Mouse (Mus musculus) lung, postnatal 0 days (tissue): ENCODE results near the gene Cxxc4. TPM values are rescaled to one million over a fixed set of nuclear protein-coding genes. Genes with fewer than 3 reads are reported as not detected.
A peak's percentile ranks its signal among the peaks of the same experiment; 100 is the strongest.

Source experiments
- ATAC-seq: fragments of 200-750 bp; cut with Nextera tagmentation; 2 replicates; pipeline ENCODE4 v1.8.0; 2017; ENCODE audit warnings: moderate library complexity
- DNase-seq: peaks from one replicate; pipeline ENCODE4 v3.0.0-alpha.2; 2016; ENCODE audit warnings: low spot score
- H3K27ac ChIP-seq: fragments of 300-500 bp; sonication (generic); 2 replicates; pipeline ENCODE4 v1.5.1; 2014; ENCODE audit warnings: antibody characterized with exemption, mild to moderate bottlenecking, low read length, mixed read lengths
- H3K27me3 ChIP-seq: fragments of 300-500 bp; sonication (generic); replicated peaks from 2 replicates; pipeline ENCODE4 v1.6.1; 2014; ENCODE audit warnings: low read length, mixed read lengths; ENCODE audit not compliant: insufficient read depth
- H3K36me3 ChIP-seq: fragments of 300-500 bp; sonication (generic); 2 replicates; pipeline ENCODE4 v1.6.1; 2014; ENCODE audit warnings: low read length, mixed read lengths; ENCODE audit not compliant: insufficient read depth
- H3K4me1 ChIP-seq: fragments of 300-500 bp; sonication (generic); 2 replicates; pipeline ENCODE4 v1.6.1; 2014; ENCODE audit warnings: antibody characterized with exemption, low read depth, low read length, mixed read lengths; ENCODE audit not compliant: insufficient read depth
- H3K4me2 ChIP-seq: fragments of 300-500 bp; sonication (generic); replicated peaks from 2 replicates; pipeline ENCODE4 v1.6.1; 2014; ENCODE audit warnings: low read depth, mild to moderate bottlenecking, low read length, moderate library complexity, mixed read lengths
- H3K4me3 ChIP-seq: fragments of 300-500 bp; sonication (generic); 2 replicates; pipeline ENCODE4 v1.5.1; 2014; ENCODE audit warnings: low read depth, low read length
- H3K9ac ChIP-seq: fragments of 300-500 bp; sonication (generic); replicated peaks from 2 replicates; pipeline ENCODE4 v1.6.1; 2014; ENCODE audit warnings: low read depth, mild to moderate bottlenecking
- H3K9me3 ChIP-seq: fragments of 300-500 bp; sonication (generic); 2 replicates; pipeline ENCODE4 v1.6.1; 2016; ENCODE audit warnings: low read length, mixed read lengths
- CTCF ChIP-seq: IDR thresholded peaks from 2 replicates; pipeline ENCODE4 v1.5.1; 2016; ENCODE audit warnings: antibody characterized with exemption, mild to moderate bottlenecking
- EP300 ChIP-seq: IDR thresholded peaks from 2 replicates; pipeline ENCODE4 v1.6.1; 2016; ENCODE audit warnings: antibody characterized with exemption, mild to moderate bottlenecking, control low read depth
- whole genome bisulfite sequencing: fragments of 180-500 bp; shearing (Covaris S2); extraction: QIAGEN DNeasy Blood & Tissue Kit; methylation state at CpG from one replicate; pipeline ENCODE4 v1.1.7; 2014; 5-methylcytosine and 5-hydroxymethylcytosine counted together
- polyA plus RNA-seq: library from polyadenylated mRNA; unstranded; fragments of >200 nt; fragmentation: Nextera tagmentation; extraction: Ambion mirVana; gene quantifications from 2 replicates; pipeline ENCODE4 v1.2.1, GENCODE M21; 2015

The Cxxc4 gene
- polyA plus RNA-seq, 1 experiment from 2014 or later, result 0.93 TPM

- H3K9me3 ChIP-seq, result no peaks in the 10 kb centered on the region
- no peak overlapping the region for H3K9ac ChIP-seq
- DNase-seq (peak; percentile 24), ATAC-seq (peak; percentile 27; the same call in 1 of the 2 replicates)
- no peak overlapping the region for H3K4me3 ChIP-seq
- H3K27ac ChIP-seq, result no peak overlapping the region
- no peak for TF ChIP-seq CTCF
- TF ChIP-seq EP300, result peak; percentile 83; the same call in 1 of the 2 replicates
- no peak overlapping the region for H3K4me2 ChIP-seq
- H3K4me1 ChIP-seq, result peaks cover 4% of the 10 kb centered on the region; the same call in 1 of the 2 replicates
- no peaks in the 10 kb centered on the region for H3K27me3 ChIP-seq
- no peaks in the 10 kb centered on the region for H3K36me3 ChIP-seq
- WGBS, result 12% methylated on average over 2 of the region's 2 CpGs
Observed at GRCm38 (mm10) chr3:134243168-134243849, 7.0 kb downstream of the Cxxc4 start.

DNA sequence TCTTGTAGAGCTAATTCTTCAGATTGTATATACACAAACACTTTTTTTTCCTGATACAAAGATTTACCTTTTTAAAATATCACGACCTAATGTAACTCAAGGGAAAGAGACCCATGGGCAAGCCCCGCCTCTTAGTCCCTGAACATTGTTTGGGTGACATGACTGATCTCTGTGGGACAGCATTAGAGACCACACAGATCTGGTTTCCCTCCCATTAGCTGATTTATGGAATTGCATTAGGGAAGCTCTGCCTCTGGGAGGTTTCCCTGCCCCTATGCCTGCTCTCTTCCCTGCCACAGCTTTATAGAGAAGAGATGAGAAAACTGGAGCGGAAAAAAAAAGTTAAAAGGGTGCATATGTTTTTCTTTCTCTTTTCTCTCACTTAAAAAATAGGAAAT is 7.6 kb downstream of the Cxxc4 start:
- 39% methylated on average over 3 of the region's 3 CpGs for WGBS
- no peak for DNase-seq
- ATAC-seq, result no peak

DNA sequence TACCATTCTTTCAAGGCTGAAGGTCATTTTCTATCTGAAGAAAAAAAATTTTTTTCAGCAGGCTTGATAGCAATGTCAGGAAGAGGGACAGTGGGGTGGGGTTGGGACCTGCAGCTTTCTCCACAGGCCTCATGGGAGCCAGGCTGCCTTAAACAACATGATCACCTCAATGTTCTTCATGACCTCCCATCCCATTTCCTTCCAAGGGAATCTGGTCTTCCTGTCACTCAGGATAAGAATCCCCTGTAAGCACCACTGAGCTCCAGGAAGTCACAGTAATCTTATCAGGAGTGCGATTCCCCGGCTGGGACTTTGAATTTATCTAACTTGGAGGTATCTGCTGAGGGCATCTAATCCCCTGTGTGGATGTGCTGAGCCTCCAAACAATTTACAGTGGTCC is 17.9 kb downstream of the Cxxc4 start:
- H3K4me1 ChIP-seq, result no peaks in the 10 kb centered on the region
- H3K9ac ChIP-seq, result no peak overlapping the region
- WGBS, result 29% methylated on average over 2 of the region's 2 CpGs
- H3K36me3 ChIP-seq, result no peaks in the 10 kb centered on the region
- TF ChIP-seq EP300 (no peak), CTCF (no peak)
- H3K4me2 ChIP-seq, result no peak overlapping the region
- H3K9me3 ChIP-seq, result no peaks in the 10 kb centered on the region
- DNase-seq (no peak), ATAC-seq (no peak)
- H3K27me3 ChIP-seq, result no peaks in the 10 kb centered on the region
- no peak overlapping the region for H3K27ac ChIP-seq
- H3K4me3 ChIP-seq, result no peak overlapping the region

More for the DNA sequence above, 7.6 kb downstream of the Cxxc4 start:
- no peaks in the 10 kb centered on the region for H3K36me3 ChIP-seq
- no peak overlapping the region for H3K27ac ChIP-seq
- no peak overlapping the region for H3K4me3 ChIP-seq
- TF ChIP-seq CTCF, result no peak
- TF ChIP-seq EP300, result no peak
- H3K9me3 ChIP-seq, result no peaks in the 10 kb centered on the region
- H3K27me3 ChIP-seq, result no peaks in the 10 kb centered on the region
- no peak overlapping the region for H3K4me2 ChIP-seq
- H3K9ac ChIP-seq, result no peak overlapping the region
- H3K4me1 ChIP-seq, result peaks cover 4% of the 10 kb centered on the region; the same call in 1 of the 2 replicates

DNA sequence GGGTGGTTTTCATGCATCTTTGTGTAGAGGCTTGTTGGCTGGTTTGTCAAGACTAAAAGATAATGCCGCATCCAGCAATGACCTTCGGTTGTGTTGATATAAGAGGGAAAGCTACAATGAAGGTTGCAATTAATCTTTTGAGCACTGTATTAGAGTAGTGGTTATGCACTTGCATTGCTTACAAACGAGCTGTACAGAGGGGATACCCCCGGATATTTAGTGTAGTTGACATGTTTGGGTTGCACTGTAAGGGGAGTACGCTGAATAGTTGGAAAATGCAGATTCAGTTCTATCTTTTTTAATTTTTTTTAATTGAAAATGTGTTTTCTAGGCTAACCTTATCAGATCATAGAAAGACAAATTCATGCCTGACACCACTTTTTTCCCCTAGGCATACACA is 22.4 kb downstream of the Cxxc4 start:
- H3K4me2 ChIP-seq, result no peak overlapping the region
- TF ChIP-seq CTCF (no peak), EP300 (no peak)
- H3K9me3 ChIP-seq, result no peaks in the 10 kb centered on the region
- H3K36me3 ChIP-seq, result no peaks in the 10 kb centered on the region
- H3K4me3 ChIP-seq, result no peak overlapping the region
- H3K4me1 ChIP-seq, result no peaks in the 10 kb centered on the region
- H3K27me3 ChIP-seq, result no peaks in the 10 kb centered on the region
- DNase-seq (no peak), ATAC-seq (no peak)
- WGBS, result 73% methylated on average over 5 of the region's 5 CpGs
- H3K9ac ChIP-seq, result no peak overlapping the region
- H3K27ac ChIP-seq, result no peak overlapping the region

GRCm38 (mm10) chr3:134259300-134259699 is 23.0 kb downstream of the Cxxc4 start:
- no peak overlapping the region for H3K4me3 ChIP-seq
- no peak overlapping the region for H3K4me2 ChIP-seq
- ATAC-seq, result no peak
- no peak overlapping the region for H3K9ac ChIP-seq
- no peaks in the 10 kb centered on the region for H3K4me1 ChIP-seq
- no peak for DNase-seq
- H3K36me3 ChIP-seq, result no peaks in the 10 kb centered on the region
- no peak for TF ChIP-seq CTCF
- no peak for TF ChIP-seq EP300
- 70% methylated on average over 3 of the region's 3 CpGs for WGBS
- no peaks in the 10 kb centered on the region for H3K27me3 ChIP-seq
- H3K9me3 ChIP-seq, result no peaks in the 10 kb centered on the region
- no peak overlapping the region for H3K27ac ChIP-seq

DNA sequence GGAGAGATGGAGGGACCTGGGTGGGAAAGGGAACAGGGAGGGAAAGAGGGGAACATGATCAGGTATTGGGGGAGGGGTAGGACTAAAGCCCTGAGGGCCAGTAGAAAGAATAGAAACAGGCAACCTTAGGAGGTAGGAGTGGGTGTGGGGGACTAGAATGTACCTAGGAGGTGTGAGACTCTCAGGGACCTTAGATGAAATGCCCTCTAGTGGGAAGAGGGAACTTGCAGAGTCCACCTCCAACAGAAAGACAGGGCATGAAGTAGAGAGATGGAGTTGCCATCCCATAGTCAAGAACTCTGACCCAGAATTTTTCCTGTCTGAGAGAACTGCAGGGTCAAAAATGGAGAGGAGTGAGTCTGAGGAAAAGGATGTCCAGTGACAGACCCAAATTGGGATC is 43.4 kb downstream of the Cxxc4 start:
- Histone ChIP-seq H3K27ac (no peak overlapping the region), H3K4me3 (no peak overlapping the region), H3K9me3 (no peaks in the 10 kb centered on the region), H3K4me1 (no peaks in the 10 kb centered on the region), H3K4me2 (no peak overlapping the region), H3K9ac (no peak overlapping the region), H3K36me3 (no peaks in the 10 kb centered on the region), H3K27me3 (no peaks in the 10 kb centered on the region)
- no peak for TF ChIP-seq EP300
- TF ChIP-seq CTCF, result no peak
- ATAC-seq (no peak), DNase-seq (no peak)
